Mouse (Mus musculus) olfactory bulb, adult 2 months (tissue): Measurements from ENCODE around the gene Rfc4. TPM values are rescaled to one million over a fixed set of nuclear protein-coding genes. Genes with fewer than 3 reads are reported as not detected.
A peak's percentile ranks its signal among the peaks of the same experiment; 100 is the strongest.

Experiments used
- H3K27ac ChIP-seq: fragments of 200-500 bp; 2 replicates; pipeline ENCODE4 v1.5.1; 2012; ENCODE audit warnings: low read depth, low read length; ENCODE audit not compliant: insufficient read depth
- H3K4me1 ChIP-seq: fragments of 200-500 bp; 2 replicates; pipeline ENCODE4 v1.6.1; 2012; ENCODE audit warnings: low read length; ENCODE audit not compliant: control insufficient read depth, insufficient read depth
- H3K4me3 ChIP-seq: fragments of 200-500 bp; 2 replicates; pipeline ENCODE4 v1.5.1; 2012; ENCODE audit warnings: mild to moderate bottlenecking, low read depth, low read length, moderate library complexity; ENCODE audit not compliant: insufficient read depth
- CTCF ChIP-seq: fragments of 200-500 bp; IDR thresholded peaks from 2 replicates; pipeline ENCODE4 v1.5.1; 2012; ENCODE audit warnings: low read depth, mild to moderate bottlenecking, low read length, moderate library complexity; ENCODE audit not compliant: insufficient read depth
- POLR2A ChIP-seq: fragments of 200-500 bp; IDR thresholded peaks from 2 replicates; pipeline ENCODE4 v1.6.1; 2012; ENCODE audit warnings: mild to moderate bottlenecking, low read depth, low read length, moderate library complexity; ENCODE audit not compliant: insufficient read depth
- WGBS: fragments of 180-500 bp; shearing (Covaris S2); methylation state at CpG from one replicate; pipeline ENCODE4 v1.1.7; 2018; 5-methylcytosine and 5-hydroxymethylcytosine counted together
- polyA plus RNA-seq: library from polyadenylated mRNA; stranded (reverse); fragments of >200 nt; gene quantifications from 2 replicates; pipeline ENCODE4 v1.2.4, GENCODE M21; 2012; ENCODE audit warnings: low replicate concordance; ENCODE audit not compliant: missing spikeins, insufficient read depth, insufficient read length

Rfc4 gene
- not detected in 2 replicates for polyA plus RNA-seq

DNA sequence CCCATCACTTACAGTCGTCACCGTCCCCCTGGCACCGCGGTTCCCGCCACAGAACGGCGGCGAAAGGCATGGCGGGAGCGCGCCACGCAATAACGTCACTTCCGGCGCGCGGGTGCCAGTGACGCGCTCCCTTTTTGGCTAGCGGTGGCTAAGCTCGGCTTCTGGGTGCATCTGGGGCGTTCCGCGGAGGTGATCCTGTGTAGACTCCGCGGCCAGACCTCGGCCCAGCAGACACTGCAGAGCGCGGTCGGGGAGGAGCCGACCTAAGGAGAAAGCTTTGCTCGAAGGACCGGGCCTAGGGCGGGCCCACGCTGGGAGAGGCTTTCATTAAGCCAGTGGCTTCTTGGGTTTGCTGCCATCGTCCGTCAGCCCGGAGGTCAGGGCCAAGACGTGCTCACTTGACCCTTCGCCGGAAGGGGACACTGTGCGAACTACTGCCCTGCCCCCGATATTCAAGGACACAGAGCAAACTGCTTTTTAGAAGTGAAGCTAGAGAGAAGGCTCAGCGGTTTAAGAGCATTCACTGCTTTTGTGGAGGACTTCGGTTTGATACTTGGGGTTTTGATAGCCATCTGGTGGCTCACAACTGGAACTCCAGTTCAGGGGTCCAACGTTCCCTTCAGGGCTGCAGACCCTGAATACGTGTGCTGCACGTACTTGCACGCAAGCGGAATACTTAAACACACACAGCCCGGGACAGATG, at the start of gene Rfc4:
Gene Rfc4 (minus strand): TSS at position 65 of the 703 bp plus-strand sequence.
- TF ChIP-seq POLR2A (no peak; the same call in none of the 2 replicates), CTCF (no peak)
- Histone ChIP-seq H3K27ac (peak within 1 kb of the TSS; percentile 97), H3K4me1 (peaks cover 2% of the 10 kb centered on the region; the same call in 1 of the 2 replicates), H3K4me3 (peak within 1 kb of the TSS; percentile 77)
- WGBS: under 1% methylated on average over 51 of the region's 51 CpGs

DNA sequence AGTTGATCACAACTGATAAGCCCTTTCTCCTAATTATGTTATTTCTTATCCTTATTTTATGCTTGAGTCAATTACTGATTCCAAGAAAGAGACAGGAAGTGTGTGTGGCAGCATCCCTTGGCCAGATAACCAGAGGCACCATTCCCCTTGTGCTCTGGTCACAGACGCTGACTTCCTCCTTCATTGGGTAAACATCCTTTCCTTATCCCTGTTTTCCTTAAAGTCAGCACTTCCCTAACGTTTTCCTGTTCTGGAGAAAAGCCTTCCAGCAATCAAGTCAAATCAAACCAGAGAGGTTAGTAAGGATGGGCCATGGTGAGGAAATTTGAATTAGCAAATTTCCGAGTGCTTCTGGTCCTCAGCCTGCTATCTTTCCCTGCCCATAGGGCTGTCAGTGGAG, 48.4 kb upstream of the Rfc4 start:
- 67% methylated on average over 3 of the region's 3 CpGs for WGBS
- no peak overlapping the region for H3K4me3 ChIP-seq
- no peaks in the 10 kb centered on the region for H3K4me1 ChIP-seq
- H3K27ac ChIP-seq: no peak overlapping the region
- TF ChIP-seq POLR2A (no peak), CTCF (no peak)

DNA sequence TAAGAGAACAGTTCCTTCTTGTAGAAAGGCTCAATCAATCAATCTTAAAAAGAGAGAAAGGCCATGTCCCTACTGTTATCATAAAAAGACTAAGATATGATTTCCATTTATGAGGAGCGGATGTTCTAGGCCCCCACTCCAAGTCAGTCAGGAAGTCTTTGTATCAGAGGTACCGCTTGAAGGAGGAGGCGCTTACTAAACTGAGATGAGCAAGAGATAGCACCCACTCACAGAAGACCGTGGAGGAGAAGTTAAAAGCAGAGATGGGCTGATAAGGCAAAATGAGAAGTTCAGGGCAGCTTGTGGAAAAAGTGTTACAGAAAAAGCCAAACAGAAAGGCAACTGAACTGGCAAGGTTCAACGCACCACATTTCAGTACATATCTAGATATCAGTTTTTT, 47.3 kb upstream of the Rfc4 start:
- H3K4me1 ChIP-seq: no peaks in the 10 kb centered on the region
- TF ChIP-seq POLR2A (no peak), CTCF (no peak)
- no peak overlapping the region for H3K27ac ChIP-seq
- WGBS: 87% methylated on average over 5 of the region's 5 CpGs
- no peak overlapping the region for H3K4me3 ChIP-seq

DNA sequence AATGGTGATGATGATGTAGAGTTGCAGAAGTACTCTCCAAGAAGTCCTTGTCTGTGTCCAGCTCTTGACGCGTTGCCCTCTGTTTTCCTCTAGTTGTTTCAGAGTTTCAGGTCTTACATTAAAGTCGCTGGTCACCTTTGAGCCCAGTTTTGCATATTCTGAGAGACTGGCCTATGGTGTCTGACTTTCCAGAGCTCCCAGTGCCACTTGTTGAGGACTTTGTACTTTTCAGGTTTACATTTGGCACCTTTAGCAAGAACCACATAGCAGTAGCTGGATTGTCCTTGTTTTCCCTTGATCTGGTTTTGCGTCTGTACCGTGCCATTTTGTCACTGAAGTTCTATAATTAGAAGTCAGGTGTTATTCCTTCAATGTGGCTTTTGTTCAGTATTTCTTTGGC, 46.4 kb upstream of the Rfc4 start:
- WGBS: 90% methylated on average over 5 of the region's 5 CpGs

DNA sequence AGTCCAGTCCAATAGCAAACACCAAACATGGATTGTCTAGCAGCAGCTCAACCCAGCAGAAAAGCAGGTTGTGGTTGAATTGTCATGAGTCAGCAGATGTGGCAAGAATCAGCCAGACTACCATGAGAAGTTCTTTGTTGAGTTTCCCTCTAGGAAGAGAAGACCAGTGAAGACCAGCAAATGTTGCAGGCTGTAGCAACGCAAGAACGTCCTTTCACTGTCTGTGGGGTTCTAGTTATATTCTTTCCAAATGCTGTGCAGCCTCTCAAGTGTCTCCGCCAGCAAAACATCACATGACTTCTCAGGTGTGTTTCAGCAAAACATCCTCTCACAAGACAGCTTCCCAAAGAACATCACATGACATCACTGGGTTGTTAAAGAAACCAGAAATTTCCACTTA, 43.3 kb upstream of the Rfc4 start:
- TF ChIP-seq POLR2A: no peak
- Histone ChIP-seq H3K27ac (no peak overlapping the region), H3K4me3 (no peak overlapping the region), H3K4me1 (no peaks in the 10 kb centered on the region)
- 94% methylated on average over 3 of the region's 3 CpGs for WGBS

More for the DNA sequence above, 46.4 kb upstream of the Rfc4 start:
- H3K27ac ChIP-seq: no peak overlapping the region
- TF ChIP-seq CTCF: no peak
- no peak for TF ChIP-seq POLR2A
- no peaks in the 10 kb centered on the region for H3K4me1 ChIP-seq
- no peak overlapping the region for H3K4me3 ChIP-seq

DNA sequence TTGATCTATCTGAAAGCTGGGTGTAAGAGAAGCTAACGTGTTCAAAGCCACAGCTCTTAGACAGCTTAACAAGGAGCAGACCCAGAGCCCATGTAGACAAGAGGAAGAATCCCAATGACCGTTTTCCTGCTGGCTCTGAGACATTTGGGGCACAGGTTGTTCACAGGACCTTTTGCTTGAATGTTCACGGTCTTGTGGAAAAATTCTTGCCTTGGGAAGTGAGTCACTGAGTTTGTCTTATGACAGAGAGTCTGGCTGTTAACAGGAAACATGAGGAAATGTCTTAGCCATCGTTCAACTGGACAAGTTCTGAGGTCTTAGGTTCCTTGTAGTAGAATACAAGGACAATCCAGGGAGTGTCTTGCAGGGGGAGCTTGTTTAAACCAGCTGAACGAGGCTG, 39.5 kb upstream of the Rfc4 start:
- H3K27ac ChIP-seq: no peak overlapping the region
- TF ChIP-seq POLR2A (no peak), CTCF (no peak)
- no peak overlapping the region for H3K4me3 ChIP-seq
- no peaks in the 10 kb centered on the region for H3K4me1 ChIP-seq
- 69% methylated on average over 5 of the region's 5 CpGs for WGBS

DNA sequence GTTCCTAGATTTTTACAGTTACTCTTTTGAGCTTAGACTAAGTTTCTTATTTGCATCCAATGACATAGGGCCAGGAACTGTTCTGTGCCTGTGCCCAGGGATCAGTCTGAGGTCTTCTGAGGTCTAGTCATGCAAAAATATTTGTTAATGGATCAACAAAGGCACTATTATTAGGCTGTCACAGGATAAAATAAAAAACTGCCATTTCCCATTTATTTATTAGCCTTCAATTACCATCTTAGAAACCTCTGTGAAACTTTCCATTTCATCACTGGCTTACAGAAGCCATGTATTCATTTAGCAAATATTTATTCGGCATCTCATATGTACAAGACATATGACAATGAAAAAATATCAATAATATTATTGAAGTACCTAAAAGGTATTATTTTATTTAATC, 39.1 kb upstream of the Rfc4 start:
- 93% methylated on average over 1 of the region's 1 CpGs for WGBS
- no peak overlapping the region for H3K4me3 ChIP-seq
- no peaks in the 10 kb centered on the region for H3K4me1 ChIP-seq
- TF ChIP-seq POLR2A (no peak), CTCF (no peak)
- H3K27ac ChIP-seq: no peak overlapping the region

DNA sequence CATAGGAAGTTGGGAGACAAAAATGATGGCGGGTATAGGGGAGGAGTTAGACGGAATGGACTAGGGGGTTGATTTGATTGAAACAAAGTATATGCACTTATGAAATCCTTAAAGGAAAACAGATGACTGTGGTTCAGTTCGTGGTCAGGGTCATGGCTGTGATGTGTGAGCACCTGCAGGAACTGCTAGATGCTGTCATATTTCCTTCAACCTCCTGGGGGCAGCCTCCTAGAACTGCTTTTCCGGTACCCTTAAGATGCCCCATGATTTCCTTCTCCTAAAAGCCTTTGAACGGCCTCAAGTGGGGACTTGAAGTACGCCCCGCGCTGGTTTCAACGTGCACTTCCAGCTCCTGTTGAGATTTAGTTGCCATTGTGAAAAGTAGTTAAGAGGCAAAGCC, 37.9 kb upstream of the Rfc4 start:
- no peak overlapping the region for H3K4me3 ChIP-seq
- H3K27ac ChIP-seq: no peak overlapping the region
- H3K4me1 ChIP-seq: no peaks in the 10 kb centered on the region
- TF ChIP-seq POLR2A: no peak
- WGBS: 59% methylated on average over 9 of the region's 9 CpGs

DNA sequence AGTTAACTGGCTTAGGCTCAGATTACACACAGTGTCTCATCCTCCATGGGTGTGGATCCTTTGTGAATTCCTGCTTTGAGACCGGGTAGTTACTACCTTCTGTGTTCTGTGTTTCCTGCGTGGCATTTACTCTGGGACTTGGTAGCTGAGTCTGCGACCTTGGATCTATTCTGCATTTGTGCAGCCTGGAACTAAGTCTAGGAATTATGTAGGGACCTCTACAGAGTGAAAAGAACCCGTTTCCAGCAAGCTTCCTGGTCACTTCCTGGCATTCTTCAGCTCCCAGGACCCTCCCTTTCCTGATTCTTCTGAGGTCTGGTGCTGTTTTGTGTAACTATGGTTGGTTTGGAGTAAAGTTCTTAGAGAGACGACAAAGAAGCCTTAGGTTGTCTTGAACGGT, 36.9 kb upstream of the Rfc4 start:
- no peaks in the 10 kb centered on the region for H3K4me1 ChIP-seq
- WGBS: 84% methylated on average over 6 of the region's 6 CpGs
- no peak for TF ChIP-seq CTCF
- TF ChIP-seq POLR2A: no peak
- no peak overlapping the region for H3K4me3 ChIP-seq
- no peak overlapping the region for H3K27ac ChIP-seq
